Mouse (Mus musculus) lung, postnatal 14 days (tissue): ENCODE measurements at regions not wholly inside any gene's neighbourhood (a gene's known extent, or its start where the extent isn't known, plus 50 kb on each side); places are given as distances from the start of the nearest gene placed in this dataset.
"Not testable (repeated sequence)": the region's sequence is repeated elsewhere in the genome, so short reads cannot be mapped to it uniquely, and the experiment has no call there.

Source experiments
- DNase-seq: peaks from one replicate; pipeline ENCODE4 v3.0.0; 2021

DNA sequence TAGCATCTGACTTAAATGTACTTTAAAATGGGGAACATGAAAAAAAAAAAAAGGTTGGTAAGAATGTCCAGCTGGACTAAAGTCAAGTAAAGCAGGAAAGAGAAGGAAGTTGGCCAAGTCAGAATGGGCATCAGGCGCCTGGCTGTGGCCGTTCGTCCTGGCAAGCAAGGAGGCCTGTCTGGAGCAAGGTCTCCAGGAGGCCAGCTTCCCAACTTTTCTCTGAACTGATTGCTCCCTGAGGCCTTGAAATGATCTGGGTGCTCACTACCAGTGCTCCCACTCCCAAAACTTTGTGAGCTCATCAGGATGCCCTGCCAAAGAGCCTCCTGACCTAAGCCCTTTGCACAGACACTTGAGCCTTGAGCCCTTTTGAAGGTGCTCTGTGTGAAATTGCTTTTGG, 141.7 kb upstream of the Gm21897 start:
- DNase-seq: no peak

GRCm38 (mm10) chr16:15185714-15186113, 131.5 kb upstream of the Gm21897 start:
- DNase-seq: no peak

GRCm38 (mm10) chr16:15194926-15195711, 122.1 kb upstream of the Gm21897 start:
- peak; percentile 28 for DNase-seq

- not testable (repeated sequence) for DNase-seq
Observed at GRCm38 (mm10) chr16:15195931-15196330, 121.3 kb upstream of the Gm21897 start.

GRCm38 (mm10) chr16:15196855-15197254, 120.4 kb upstream of the Gm21897 start:
- peak; percentile 5 for DNase-seq

DNA sequence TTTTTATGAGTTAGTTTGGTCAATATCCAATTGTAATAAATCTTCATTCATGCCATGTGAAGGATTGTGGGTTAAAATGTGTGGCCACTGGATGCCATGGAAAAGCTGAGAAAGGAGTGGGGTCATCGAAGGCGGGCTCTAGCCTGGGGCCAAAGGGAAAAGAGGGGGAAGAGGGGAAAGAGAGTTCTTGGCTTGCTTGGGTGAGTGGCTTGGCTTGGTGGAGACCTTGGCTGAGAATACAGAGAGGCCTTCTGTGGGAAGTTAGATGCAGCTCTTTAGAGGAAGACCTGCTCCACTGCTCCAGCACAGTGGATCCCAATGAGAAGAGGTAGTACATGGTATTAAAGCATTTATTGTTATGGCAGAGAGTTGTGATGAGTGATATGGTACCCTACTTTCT, 101.3 kb upstream of the Gm21897 start:
- DNase-seq: no peak

GRCm38 (mm10) chr16:15220961-15221547, 96.2 kb upstream of the Gm21897 start:
- DNase-seq: no peak

DNA sequence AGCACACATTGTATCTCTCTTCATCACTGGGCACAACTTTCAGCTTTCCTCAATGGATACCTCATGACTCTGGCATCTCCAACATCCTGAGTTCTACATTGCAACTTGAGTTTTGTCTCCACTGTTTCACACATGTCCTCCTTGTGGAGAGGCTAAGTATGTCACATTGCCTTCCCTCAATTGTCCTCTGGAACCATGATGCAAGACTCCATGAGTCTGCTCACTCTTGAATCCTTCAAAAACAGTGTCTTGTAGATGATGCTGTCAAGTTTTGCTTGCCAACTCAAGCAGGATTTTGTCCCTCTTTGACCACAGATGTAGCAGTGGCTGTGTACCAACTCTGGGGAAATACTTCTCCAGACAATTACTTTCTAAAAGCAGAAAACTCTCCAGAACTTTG, 79.4 kb upstream of the Gm21897 start:
- DNase-seq: no peak

DNA sequence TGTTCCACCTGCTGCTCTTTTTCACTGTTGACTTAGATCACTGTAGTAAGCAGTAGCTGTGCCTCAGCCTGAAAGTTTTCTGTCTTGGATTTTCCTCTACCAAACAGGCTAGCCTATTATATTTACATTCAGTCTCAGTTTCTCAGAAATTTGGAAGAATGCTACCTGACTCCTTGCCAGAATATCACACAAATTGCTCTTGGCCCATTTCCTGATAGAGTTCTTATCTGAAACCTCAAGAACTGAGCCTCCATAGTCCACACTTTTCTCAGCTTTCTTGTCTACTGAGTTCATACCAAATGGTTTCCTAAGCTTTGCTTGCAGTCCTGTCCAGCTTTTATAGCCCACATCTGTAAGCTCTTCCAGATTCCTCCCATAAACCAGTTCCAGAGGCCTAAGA, 78.8 kb upstream of the Gm21897 start:
- no peak for DNase-seq

DNA sequence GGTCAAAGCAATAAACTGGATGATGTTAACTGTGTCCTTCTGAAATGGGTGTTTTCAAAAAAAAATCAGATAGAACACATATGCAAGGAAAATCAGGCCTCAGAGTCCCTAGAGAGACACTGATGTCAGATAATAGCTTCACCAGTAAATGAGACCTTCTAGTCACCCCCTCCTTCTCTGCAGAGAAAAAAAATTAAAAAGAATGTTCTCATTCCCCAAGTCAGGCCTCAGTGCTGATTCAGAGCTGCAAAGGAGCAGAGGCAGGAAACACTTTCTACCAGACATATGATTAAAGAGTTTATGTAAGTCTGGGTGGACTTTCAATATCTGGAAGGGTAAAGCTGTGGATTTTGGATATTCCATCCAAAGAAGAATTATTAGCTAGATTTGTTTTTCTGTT, 67.1 kb upstream of the Gm21897 start:
- no peak for DNase-seq

DNA sequence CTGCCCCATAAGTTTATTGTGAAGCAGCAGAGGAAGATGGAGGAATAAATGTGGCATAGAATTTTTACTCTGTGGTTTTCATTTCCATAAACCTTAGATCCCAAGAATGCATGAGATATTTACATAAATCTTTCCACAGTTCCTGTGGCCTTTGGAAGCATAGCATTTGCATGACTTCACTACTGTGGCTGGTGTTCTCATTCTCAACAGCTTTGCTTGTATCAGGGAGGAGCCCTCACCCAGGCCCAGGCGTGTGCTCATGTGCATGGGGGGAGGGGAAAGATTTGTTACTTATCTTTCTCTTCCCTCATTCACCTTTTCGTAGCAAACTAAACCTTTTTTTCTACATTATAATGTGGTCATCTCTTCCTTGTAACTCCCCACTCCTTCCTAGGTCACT, 65.6 kb upstream of the Gm21897 start:
- DNase-seq: no peak

DNA sequence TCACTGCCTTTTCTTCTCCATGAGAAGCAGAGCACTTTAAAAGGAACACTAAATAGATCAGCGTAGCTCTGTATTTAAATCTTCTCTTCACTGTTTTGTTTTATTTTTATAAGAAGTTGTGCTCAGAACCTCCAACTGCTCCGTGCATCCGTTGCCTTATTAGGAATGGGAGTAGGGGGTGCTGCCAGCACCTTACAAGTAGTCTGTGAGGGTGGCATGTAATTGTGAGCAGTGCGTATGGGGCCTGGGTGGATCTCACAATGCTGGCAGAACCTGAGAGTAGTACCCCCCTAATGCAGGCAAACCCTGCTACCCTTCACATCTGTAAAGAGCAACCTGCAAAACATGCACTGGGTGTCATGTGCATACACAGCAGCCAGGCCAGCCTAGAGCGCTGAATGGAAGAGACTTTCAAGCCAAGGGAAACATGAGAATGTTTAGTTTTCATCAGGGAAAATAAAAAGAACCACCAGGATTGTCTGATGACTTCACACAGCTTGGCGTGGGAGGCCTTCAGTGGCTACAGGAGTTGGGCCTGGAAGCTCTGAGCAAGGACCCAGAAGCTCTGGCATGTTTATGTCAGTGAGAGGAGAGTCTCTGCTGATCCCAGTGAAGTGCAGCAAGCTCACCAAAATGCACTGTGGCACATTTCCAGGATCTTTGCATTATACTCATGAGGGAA, 64.5 kb upstream of the Gm21897 start:
- DNase-seq: no peak

DNA sequence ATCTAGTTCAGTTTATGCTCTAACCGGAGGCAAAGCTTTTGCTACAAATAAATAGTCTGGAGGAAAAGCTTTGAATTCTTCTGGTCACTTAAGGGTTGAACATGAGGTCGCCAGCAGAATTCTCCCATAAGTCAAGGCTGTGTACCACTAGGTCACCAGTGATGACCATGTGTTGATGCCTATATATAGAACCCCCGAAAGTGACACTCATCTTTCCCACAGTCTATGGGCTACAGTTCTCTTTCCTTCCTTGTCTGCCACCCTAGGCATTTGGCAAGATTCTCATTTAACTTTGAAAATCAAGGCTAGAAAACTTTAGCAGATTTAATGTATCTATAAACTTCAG, 63.9 kb upstream of the Gm21897 start:
- DNase-seq: no peak

DNA sequence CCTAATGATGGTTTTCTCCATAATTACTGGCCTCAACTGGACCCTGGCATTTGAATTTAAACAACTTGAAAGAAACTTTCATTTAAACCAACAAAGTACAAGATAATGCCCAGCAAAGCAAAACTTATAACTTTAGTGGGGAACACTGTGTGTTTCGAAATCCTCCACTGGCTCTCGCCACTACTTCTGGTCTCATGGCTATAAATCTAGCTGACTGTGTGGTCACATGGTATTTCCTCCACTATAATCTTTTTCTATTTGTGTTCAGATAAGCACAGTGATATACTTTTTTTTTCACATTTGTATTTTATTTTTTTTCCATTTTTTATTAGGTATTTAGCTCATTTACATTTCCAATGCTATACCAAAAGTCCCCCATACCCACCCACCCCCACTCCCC, 62.6 kb upstream of the Gm21897 start:
- DNase-seq: no peak

- DNase-seq: no peak
Observed at GRCm38 (mm10) chr16:15259474-15259873, 57.8 kb upstream of the Gm21897 start.

DNA sequence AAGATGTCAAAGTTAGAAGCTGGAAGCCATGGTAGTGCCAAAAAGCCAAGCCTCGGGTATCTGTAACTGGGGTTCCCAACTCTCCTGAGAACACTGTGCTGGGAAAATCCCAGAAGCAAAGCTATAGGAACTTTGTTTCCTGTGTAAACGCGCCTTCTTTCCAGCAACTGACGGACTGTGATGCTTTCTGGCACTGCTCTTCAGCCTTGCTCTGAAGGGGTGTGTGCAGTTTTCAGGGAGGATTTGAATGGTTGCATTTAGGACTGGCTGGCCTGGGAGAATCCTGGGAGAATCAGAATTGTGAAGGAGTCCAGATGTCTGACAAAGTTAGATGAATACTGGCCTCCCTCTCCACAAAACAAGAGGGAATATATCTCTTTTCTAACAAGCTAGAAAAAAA, 57.2 kb upstream of the Gm21897 start:
- no peak for DNase-seq
